Mouse (Mus musculus): ENCODE results near the gene Mdga1.
A peak's percentile ranks its signal among the peaks of the same experiment; 100 is the strongest.

The Mdga1 gene

DNA sequence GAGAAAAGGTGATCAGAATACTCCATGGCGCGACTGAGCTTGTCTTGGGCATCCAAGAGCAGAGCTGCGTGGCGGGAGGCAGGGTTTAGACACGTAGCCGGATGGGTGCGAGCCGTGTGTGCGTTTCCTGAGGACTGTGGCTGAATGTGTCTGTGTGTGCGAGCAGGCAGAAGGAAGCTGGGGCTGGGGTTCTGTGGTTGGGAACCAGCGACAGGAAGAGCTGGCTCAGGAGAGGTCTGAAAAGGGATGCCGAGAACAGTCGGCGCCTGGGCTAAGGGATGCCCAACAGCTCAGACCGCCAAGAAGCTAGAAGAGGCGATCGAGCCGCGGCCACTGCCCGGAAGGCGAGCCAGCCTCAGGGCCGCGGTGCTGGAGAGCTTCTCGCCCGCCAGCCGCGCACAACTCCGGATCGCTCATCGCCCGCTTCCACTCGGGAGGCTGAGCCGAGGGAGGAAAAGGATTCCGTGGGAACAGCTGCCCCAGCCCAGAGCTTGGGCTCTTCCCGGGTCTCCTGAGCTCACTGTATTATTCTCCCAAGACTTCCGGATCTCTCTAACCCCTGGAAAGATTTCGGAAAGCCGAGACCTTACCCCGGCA, 83.1 kb downstream of the Mdga1 start:
- peak; percentile 43 for DNase-seq (ENCODE audit: low read depth, low spot score)

- DNase-seq (ENCODE audit: low read depth, low spot score): no peak
Observed at GRCm38 (mm10) chr17:29886061-29886460, 83.8 kb downstream of the Mdga1 start.

DNA sequence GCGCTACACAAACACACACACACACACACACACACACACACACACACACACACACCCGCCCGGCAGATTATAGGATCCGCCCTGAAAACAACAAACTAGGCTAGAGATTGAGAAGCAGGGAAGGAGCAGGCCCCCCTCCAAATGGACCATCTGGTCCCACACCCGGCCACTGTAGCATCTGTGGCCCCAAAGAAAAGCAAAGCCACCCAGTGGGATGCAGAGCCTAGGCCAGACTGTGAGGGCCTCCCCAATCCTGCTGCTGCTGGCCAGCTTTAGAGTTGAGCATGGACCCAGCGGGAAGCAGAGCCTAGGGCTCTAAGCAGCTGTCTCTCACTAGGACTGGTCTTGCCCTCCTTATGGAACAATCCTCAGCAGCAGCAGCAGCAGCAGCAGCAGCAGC, 85.3 kb downstream of the Mdga1 start:
- DNase-seq (ENCODE audit: low read depth, low spot score): no peak

- no peak for DNase-seq (ENCODE audit: low read depth, low spot score)
Observed at GRCm38 (mm10) chr17:29883351-29883750, 86.5 kb downstream of the Mdga1 start.

- peak; percentile 69 for DNase-seq (ENCODE audit: low read depth, low spot score)
Observed at GRCm38 (mm10) chr17:29882885-29883284, 87.0 kb downstream of the Mdga1 start.

DNA sequence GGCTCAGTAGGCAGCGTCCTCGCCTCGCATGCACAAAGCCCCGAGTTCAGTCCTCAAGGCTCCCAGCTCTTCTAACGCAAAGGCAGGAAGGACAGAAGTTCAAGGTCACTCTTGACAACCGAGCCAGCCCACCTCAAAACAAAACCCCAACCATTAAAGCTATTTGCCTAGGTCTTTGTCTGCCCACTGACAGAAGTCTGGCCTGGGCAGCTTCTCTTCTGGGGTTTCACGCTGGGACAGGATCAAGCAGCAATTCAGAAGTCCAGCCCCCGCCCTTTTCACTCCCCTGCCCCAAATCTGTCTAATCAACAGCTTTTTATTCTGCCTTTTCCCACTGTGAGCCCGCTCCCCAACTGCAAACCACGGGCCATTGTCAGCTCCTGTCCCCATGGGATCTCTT, 89.6 kb downstream of the Mdga1 start:
- peak; percentile 95 for DNase-seq (ENCODE audit: low read depth, low spot score)

DNA sequence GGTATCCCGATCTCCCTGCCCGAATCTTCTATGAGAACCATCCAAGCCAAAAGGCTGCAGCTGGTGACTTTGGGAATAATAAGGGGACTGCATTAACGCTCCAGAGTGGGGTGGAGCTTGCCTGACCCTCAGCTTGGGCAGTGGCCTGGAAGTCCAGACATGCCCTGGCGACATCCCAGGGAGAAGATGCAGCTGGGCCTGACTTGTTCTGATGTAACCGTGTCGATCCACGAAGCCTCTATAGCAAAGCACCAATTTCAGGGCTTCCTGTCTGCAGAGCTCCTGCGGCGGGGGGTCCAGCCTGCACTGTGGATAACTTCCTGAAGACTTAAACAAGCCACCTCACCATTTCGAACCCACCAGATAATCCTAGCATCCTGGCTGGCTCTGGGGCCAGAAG, 90.9 kb downstream of the Mdga1 start:
- no peak for DNase-seq (ENCODE audit: low read depth, low spot score)

GRCm38 (mm10) chr17:29874082-29874679, 95.7 kb downstream of the Mdga1 start:
- DNase-seq (ENCODE audit: low read depth, low spot score): no peak

- no peak for DNase-seq (ENCODE audit: low read depth, low spot score)
Observed at GRCm38 (mm10) chr17:29873580-29874015, 96.3 kb downstream of the Mdga1 start.

- DNase-seq (ENCODE audit: low read depth, low spot score): peak; percentile 98
Observed at GRCm38 (mm10) chr17:29870316-29870715, 99.6 kb downstream of the Mdga1 start.

DNA sequence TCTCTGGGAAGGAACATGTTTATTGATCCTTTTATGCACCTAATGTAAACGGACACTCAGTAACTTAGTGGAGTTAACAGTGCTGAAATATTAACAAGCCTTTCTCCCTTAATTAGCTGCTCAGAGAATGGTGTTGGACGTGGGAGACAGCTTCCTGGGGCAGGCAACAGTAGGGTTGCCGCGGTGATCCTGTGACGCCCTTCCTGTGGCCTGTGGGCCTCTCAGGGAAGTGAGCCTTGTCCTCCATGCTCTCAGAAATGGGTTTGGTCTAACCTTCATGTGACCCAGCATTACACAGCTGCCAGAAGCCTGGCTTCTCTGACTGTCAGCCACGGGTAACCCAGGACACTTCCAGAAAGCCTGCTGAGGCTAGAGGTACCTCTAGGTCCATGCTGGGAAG, 104.0 kb downstream of the Mdga1 start:
- no peak for DNase-seq (ENCODE audit: low read depth, low spot score)

GRCm38 (mm10) chr17:29864440-29864839, 105.4 kb downstream of the Mdga1 start:
- DNase-seq (ENCODE audit: low read depth, low spot score): peak; percentile 68

- no peak for DNase-seq (ENCODE audit: low read depth, low spot score)
Observed at GRCm38 (mm10) chr17:29859788-29860283, 110.1 kb downstream of the Mdga1 start.

DNA sequence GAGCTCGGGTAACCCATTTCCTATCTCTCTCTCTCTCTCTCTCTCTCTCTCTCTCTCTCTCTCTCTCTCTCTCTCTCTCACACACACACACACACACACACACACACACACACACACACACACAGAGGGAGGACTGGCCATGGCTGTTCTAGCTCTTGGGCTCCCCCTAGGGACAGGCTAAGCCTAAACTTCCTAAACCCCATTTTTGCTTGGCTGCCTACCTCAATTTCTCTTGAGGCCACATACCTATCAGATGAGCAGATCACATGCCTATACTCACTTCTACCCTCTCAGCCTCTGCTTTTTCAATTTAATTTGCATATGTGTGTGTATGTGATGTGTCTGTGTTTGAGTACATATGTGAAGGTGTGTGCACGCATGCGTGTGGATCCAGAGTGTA, 111.1 kb downstream of the Mdga1 start:
- DNase-seq (ENCODE audit: low read depth, low spot score): peak; percentile 82

DNA sequence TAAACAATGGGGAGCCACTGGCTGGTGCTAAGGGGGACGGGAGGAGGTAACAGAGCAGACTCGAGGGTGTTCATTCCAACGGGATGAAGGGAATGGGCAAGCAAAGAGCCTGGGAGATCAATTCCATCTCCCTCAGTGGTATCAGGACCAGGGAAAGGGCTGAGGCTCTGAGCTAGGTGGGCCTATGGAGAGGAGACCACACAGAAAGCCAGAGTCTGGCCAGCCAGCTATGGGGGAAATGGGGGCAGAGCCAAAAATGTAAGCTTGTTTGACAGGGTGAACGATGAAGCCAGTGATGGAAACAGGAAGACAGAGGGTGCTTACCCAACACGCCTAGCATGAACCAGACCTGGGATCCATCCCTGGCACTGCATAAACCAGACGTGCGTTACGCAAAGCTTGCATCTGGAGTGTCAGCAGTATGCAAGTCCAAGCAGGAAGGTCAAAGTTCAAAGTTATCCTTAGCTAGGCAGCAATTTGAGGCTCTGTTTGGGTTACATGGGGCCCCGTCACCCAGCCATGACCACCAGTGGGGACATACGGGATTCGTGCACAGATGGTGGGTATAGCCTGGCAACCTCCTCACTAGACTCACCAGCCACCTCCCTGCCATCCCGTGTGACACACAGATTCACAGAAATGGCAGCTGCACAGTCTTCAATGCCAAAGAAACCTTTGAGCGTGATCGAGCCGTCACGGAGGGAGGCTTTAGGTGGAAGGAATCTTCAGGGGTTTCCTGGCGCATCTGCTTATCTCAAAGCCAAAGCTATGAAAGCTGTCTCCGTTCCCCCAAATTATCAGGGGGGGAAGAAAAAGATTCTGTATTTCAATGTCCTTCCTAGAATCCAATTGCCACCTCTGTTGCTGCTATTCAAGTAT, 113.9 kb downstream of the Mdga1 start:
- peak; percentile 60 for DNase-seq (ENCODE audit: low read depth, low spot score)

DNA sequence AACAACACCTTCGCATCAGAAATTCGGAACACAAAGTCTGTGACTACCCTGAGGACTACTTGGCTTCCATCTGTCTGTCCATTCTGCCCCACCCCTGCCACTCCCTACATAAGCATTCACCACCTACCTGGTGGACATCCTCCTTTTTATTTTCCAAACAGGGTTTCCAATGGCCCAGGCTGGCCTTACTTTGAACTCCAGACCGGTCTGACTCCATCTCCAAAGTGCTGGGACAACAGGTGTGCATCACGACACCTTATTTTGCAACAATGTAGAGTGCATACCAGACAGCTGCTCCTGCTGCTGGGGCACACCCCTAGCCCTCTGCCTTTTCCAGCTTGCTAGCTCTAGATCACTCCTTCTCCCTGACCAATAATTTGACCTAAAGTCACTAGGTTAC, 115.1 kb downstream of the Mdga1 start:
- peak; percentile 88 for DNase-seq (ENCODE audit: low read depth, low spot score)

DNA sequence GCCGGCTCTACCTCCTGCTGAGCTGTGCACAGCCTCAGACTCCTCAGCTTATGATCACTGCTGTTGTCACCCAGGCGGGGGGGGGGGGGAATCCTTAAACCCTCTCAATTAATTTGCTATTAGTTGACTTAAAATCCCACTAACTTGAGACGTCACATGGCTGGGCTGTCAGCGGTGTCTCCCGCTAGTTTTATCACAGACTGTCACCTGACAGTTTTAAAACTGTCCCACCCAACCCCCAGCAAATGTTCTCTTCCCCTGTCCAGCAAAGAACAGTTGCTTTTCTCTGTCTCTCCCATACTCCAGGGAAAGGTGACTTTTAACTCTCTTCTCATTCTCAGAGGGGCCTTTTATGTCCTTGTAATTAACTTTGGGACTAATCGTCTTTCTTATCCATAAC, 115.5 kb downstream of the Mdga1 start:
- DNase-seq (ENCODE audit: low read depth, low spot score): peak; percentile 46

GRCm38 (mm10) chr17:29852846-29853486, 116.9 kb downstream of the Mdga1 start:
- DNase-seq (ENCODE audit: low read depth, low spot score): peak; percentile 86

- DNase-seq (ENCODE audit: low read depth, low spot score): no peak
Observed at GRCm38 (mm10) chr17:29849436-29849797, 120.5 kb downstream of the Mdga1 start.

- DNase-seq (ENCODE audit: low read depth, low spot score): peak; percentile 89
Observed at GRCm38 (mm10) chr17:29848793-29849435, 121.0 kb downstream of the Mdga1 start.

GRCm38 (mm10) chr17:29847291-29847690, 122.6 kb downstream of the Mdga1 start:
- no peak for DNase-seq (ENCODE audit: low read depth, low spot score)

DNA sequence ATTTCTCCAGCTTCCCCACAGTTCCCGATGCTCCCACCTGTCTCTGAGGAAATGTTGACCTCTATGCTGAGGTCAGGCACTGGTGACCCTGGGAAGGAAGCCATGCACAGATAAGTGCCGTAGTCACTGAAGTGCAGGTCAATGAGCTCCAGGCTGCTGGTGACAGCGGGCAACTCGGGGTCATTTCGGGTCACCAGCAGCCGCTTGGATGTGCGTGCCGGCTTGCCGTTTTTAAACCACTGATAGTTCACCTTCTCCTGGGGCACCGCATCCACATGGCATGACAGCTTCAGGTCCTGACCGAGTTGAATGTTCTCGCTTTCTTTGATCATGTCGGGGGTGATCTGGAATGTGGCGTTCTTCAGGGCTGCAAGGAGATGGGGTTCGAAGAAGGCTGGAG, 123.6 kb downstream of the Mdga1 start:
- no peak for DNase-seq (ENCODE audit: low read depth, low spot score)
